35 mouse cellular contexts compared by ENCODE assay signal in the genomic region with DNA sequence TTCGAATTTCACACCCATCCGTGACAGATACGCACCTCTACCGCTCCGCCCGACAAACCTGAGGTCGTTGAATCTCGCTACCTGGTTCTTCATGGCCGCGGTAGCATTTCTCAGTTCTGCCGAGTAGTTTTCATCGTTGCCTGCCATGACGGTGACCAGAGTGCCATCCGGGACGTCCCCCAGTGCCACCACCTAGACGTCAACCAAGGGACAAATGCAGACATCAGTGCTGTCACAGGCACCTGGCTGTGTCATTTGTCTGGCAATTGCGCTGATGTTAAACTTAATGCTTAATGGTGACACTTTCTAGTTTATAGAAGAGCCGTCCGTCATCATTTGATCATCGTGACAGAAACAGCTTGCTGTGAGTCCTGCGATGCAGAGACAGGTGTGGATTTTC.
"Had no signal": no experiment of that assay in that cellular context is flagged by ENCODE, and none has a peak within 500 bp of the region (broad histone marks: within the 10 kb centered on the region; RNA-seq: fewer than 3 reads in every experiment).

No protein-coding gene starts in this region.

- DNase-seq: heart, adult 2 months; heart, postnatal 10 days; heart, postnatal 14 days; heart, postnatal 36 days; heart, postnatal 4 days; kidney, adult 11 months; kidney, adult 18-20 months; kidney, adult 2 months; kidney, adult 8-10 months; kidney, adult 9 months; kidney, postnatal 10 days; kidney, postnatal 14 days; kidney, postnatal 25 days; kidney, postnatal 36 days; kidney, postnatal 4 days; layer of hippocampus, adult 9-11 months had no signal

- ATAC-seq: hindbrain, embryonic 16.5 days; hindbrain, postnatal 0 days; inflammation-experienced regulatory T-cells, adult 6 months; intestine, embryonic 15.5 days; intestine, embryonic 16.5 days; intestine, postnatal 0 days had no signal

- H3K36me3 ChIP-seq: heart, embryonic 10.5 days; heart, embryonic 12.5 days; heart, embryonic 13.5 days; heart, embryonic 15.5 days; hindbrain, embryonic 10.5 days; hindbrain, embryonic 12.5 days; hindbrain, embryonic 13.5 days; hindbrain, embryonic 15.5 days; intestine, embryonic 15.5 days; kidney, embryonic 15.5 days had no signal

- H3K27ac ChIP-seq: heart, adult 2 months; heart, embryonic 10.5 days; heart, embryonic 13.5 days; heart, embryonic 15.5 days; hindbrain, embryonic 10.5 days; hindbrain, embryonic 12.5 days; hindbrain, embryonic 13.5 days; hindbrain, embryonic 14.5 days; hindbrain, embryonic 15.5 days; hindbrain, postnatal 0 days; intestine, embryonic 15.5 days; kidney, embryonic 15.5 days; kidney, postnatal 0 days; layer of hippocampus, adult 2 months had no signal

- H3K4me3 ChIP-seq: heart, adult 2 months; heart, embryonic 10.5 days; heart, embryonic 12.5 days; heart, embryonic 13.5 days; heart, embryonic 15.5 days; hindbrain, embryonic 10.5 days; hindbrain, embryonic 12.5 days; hindbrain, embryonic 13.5 days; hindbrain, embryonic 15.5 days; intestine, embryonic 15.5 days; kidney, embryonic 15.5 days; layer of hippocampus, adult 2 months had no signal

- H3K9me3 ChIP-seq: heart, embryonic 10.5 days; heart, embryonic 12.5 days; heart, embryonic 13.5 days; heart, embryonic 15.5 days; hindbrain, embryonic 10.5 days; hindbrain, embryonic 12.5 days; hindbrain, embryonic 13.5 days; hindbrain, embryonic 15.5 days; intestine, embryonic 15.5 days; kidney, embryonic 15.5 days had no signal

- H3K4me1 ChIP-seq: heart, embryonic 15.5 days; hindbrain, embryonic 12.5 days; hindbrain, embryonic 13.5 days; hindbrain, embryonic 15.5 days had no signal

- H3K9ac ChIP-seq: heart, embryonic 12.5 days; heart, embryonic 13.5 days; heart, embryonic 15.5 days; hindbrain, embryonic 12.5 days; hindbrain, embryonic 13.5 days; hindbrain, embryonic 14.5 days; hindbrain, embryonic 15.5 days; intestine, embryonic 15.5 days; kidney, embryonic 15.5 days had no signal

- H3K4me2 ChIP-seq: heart, embryonic 11.5 days; heart, embryonic 12.5 days; heart, embryonic 13.5 days; heart, embryonic 15.5 days; hindbrain, embryonic 12.5 days; hindbrain, embryonic 13.5 days; hindbrain, embryonic 14.5 days; hindbrain, embryonic 15.5 days; intestine, embryonic 15.5 days; kidney, embryonic 15.5 days had no signal
